Mouse (Mus musculus) cerebellum, adult 2 months (tissue): ENCODE measurements around the gene Slc25a30.

Experiments
- CTCF ChIP-seq: fragments of 200-500 bp; IDR thresholded peaks from 2 replicates; pipeline ENCODE4 v1.5.1; 2011; ENCODE audit warnings: low read depth, mild to moderate bottlenecking, control low read depth, low read length, moderate library complexity, borderline replicate concordance; ENCODE audit not compliant: insufficient read depth
- POLR2A ChIP-seq: fragments of 200-500 bp; IDR thresholded peaks from 2 replicates; pipeline ENCODE4 v1.6.1; 2011; ENCODE audit warnings: low read length, control low read depth, borderline replicate concordance; ENCODE audit not compliant: insufficient read depth

DNA sequence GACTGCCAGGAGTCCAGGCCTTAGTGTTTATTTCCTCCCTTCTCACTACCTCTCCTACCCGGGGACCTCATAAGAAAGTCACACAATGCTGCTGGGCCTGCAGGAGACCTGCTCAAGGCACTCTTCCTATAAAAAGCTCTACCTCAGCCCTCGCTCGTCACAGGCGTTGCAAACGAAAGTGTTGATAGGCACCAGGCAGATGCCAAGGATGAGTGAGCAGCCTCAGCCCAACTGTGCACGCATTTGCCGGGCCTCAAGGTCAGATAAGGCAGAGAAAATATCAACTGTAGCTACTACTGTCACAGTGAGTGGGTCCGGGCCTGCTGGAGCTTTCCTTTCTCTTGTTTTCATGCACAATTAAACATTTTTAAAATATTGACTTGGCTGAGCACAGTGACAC, 13.4 kb downstream of the Slc25a30 start:
- no peak for TF ChIP-seq POLR2A
- no peak for TF ChIP-seq CTCF
